ENCODE assay signal across 20 mouse cellular contexts in the genomic region with DNA sequence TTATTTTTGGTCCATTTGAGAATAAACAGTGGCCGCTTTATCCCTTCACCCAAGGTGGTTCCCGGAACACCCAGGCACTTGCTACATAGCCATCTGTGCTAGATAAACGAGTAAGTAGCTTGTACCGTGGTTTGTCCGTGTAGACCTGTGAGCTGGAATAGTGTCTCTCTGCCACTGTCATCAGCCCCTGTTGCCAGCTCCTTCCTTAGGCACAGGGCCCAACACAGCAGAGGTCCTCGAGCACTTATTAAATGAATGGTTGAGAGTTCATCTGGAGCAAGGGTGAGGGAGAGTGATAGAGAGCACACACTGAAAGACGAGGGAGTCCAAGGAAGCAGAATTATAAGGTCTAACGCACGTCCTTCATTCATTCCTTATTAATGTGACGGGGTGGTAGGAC.
A peak's percentile ranks its signal among the peaks of the same experiment; 100 is the strongest.
DNase-seq lines count a peak whose midpoint lies in the region; ATAC-seq lines count a peak whose summit lies in the region.
"Had no signal": no experiment of that assay in that cellular context is flagged by ENCODE, and none has a peak within 500 bp of the region (broad histone marks: within the 10 kb centered on the region; RNA-seq: fewer than 3 reads in every experiment).

No protein-coding gene starts in this region.

- DNase-seq in cerebellum, postnatal 14 days: peak; percentile 58
- DNase-seq in cerebellum, adult 18-20 months: no peak
- no peak for DNase-seq in midbrain, embryonic 10.5 days (ENCODE audit: low spot score)
- DNase-seq: adrenal gland, adult 2 months; adrenal gland, postnatal 10 days; adrenal gland, postnatal 25 days; cerebellum, adult 11-12 months; cerebellum, adult 8-10 months; cerebellum, adult 9-11 months; cerebellum, postnatal 36 days; embryo, embryonic 11 days had no signal

- no peaks in the 10 kb centered on the region for H3K36me3 ChIP-seq in midbrain, embryonic 12.5 days
- no peaks in the 10 kb centered on the region for H3K36me3 ChIP-seq in midbrain, embryonic 10.5 days
- no peaks in the 10 kb centered on the region for H3K36me3 ChIP-seq in neural tube, embryonic 13.5 days
- H3K36me3 ChIP-seq in neural tube, embryonic 15.5 days: no peaks in the 10 kb centered on the region
- H3K36me3 ChIP-seq: embryonic facial prominence, embryonic 13.5 days; embryonic facial prominence, embryonic 15.5 days; forebrain, embryonic 10.5 days; forebrain, embryonic 12.5 days had no signal

- H3K4me1 ChIP-seq in midbrain, embryonic 12.5 days: peaks cover 43% of the 10 kb centered on the region; the same call in 1 of the 2 replicates
- peaks cover 67% of the 10 kb centered on the region for H3K4me1 ChIP-seq in midbrain, embryonic 10.5 days
- H3K4me1 ChIP-seq in neural tube, embryonic 13.5 days (replicated peaks): peaks cover 76% of the 10 kb centered on the region
- peaks cover 62% of the 10 kb centered on the region for H3K4me1 ChIP-seq in neural tube, embryonic 15.5 days
- H3K4me1 ChIP-seq: embryonic facial prominence, embryonic 13.5 days; embryonic facial prominence, embryonic 15.5 days; forebrain, embryonic 10.5 days had no signal

- H3K9me3 ChIP-seq in midbrain, embryonic 12.5 days: no peaks in the 10 kb centered on the region
- H3K9me3 ChIP-seq in midbrain, embryonic 10.5 days (replicated peaks): no peaks in the 10 kb centered on the region
- H3K9me3 ChIP-seq in neural tube, embryonic 13.5 days: no peaks in the 10 kb centered on the region
- H3K9me3 ChIP-seq in neural tube, embryonic 15.5 days (replicated peaks): no peaks in the 10 kb centered on the region
- H3K9me3 ChIP-seq: embryonic facial prominence, embryonic 13.5 days; embryonic facial prominence, embryonic 15.5 days; forebrain, embryonic 10.5 days; forebrain, embryonic 12.5 days had no signal

- H3K27ac ChIP-seq in midbrain, embryonic 12.5 days (replicated peaks): peak overlapping the region; percentile 68; the same call in 1 of the 2 replicates
- no peak overlapping the region for H3K27ac ChIP-seq in midbrain, embryonic 10.5 days (replicated peaks)
- 0 out of 2 replicates have a peak overlapping the region, but pooled peaks have one; percentile 75 for H3K27ac ChIP-seq in neural tube, embryonic 13.5 days (replicated peaks)
- H3K27ac ChIP-seq in neural tube, embryonic 15.5 days (replicated peaks): no peak overlapping the region
- H3K27ac ChIP-seq: embryonic facial prominence, embryonic 13.5 days; embryonic facial prominence, embryonic 15.5 days; forebrain, embryonic 10.5 days; forebrain, embryonic 12.5 days had no signal

- no peak for ATAC-seq in midbrain, embryonic 12.5 days (ENCODE audit: low FRiP score, low read depth)
- no peak for ATAC-seq in neural tube, embryonic 13.5 days (ENCODE audit: low read depth)
- ATAC-seq in neural tube, embryonic 15.5 days (ENCODE audit: low FRiP score): no peak
- ATAC-seq: forebrain, embryonic 14.5 days had no signal

- no peak overlapping the region for H3K9ac ChIP-seq in midbrain, embryonic 12.5 days (replicated peaks)
- H3K9ac ChIP-seq in neural tube, embryonic 13.5 days: no peak overlapping the region
- no peak overlapping the region for H3K9ac ChIP-seq in neural tube, embryonic 15.5 days (replicated peaks)
- H3K9ac ChIP-seq: embryonic facial prominence, embryonic 13.5 days; embryonic facial prominence, embryonic 15.5 days; forebrain, embryonic 12.5 days had no signal

- H3K4me3 ChIP-seq in midbrain, embryonic 12.5 days: no peak overlapping the region
- no peak overlapping the region for H3K4me3 ChIP-seq in midbrain, embryonic 10.5 days
- no peak overlapping the region for H3K4me3 ChIP-seq in neural tube, embryonic 13.5 days
- no peak overlapping the region for H3K4me3 ChIP-seq in neural tube, embryonic 15.5 days (replicated peaks)
- H3K4me3 ChIP-seq: embryonic facial prominence, embryonic 13.5 days; embryonic facial prominence, embryonic 15.5 days; erythroblast, embryonic 14.5 days; forebrain, embryonic 10.5 days; forebrain, embryonic 12.5 days had no signal

- 0 out of 2 replicates have a peak, but pooled peaks cover 7% of the 10 kb centered on the region for H3K27me3 ChIP-seq in midbrain, embryonic 12.5 days
- H3K27me3 ChIP-seq in midbrain, embryonic 10.5 days (ENCODE audit: low read depth, poor library complexity, severe bottlenecking): no peaks in the 10 kb centered on the region; the same call in 1 of the 2 replicates
- H3K27me3 ChIP-seq in neural tube, embryonic 13.5 days: no peaks in the 10 kb centered on the region
- H3K27me3 ChIP-seq in neural tube, embryonic 15.5 days (replicated peaks): no peaks in the 10 kb centered on the region
- H3K27me3 ChIP-seq: embryonic facial prominence, embryonic 15.5 days had no signal

- H3K4me2 ChIP-seq in midbrain, embryonic 12.5 days (replicated peaks): no peak overlapping the region
- H3K4me2 ChIP-seq in neural tube, embryonic 13.5 days: no peak overlapping the region
- no peak overlapping the region for H3K4me2 ChIP-seq in neural tube, embryonic 15.5 days
- H3K4me2 ChIP-seq: embryonic facial prominence, embryonic 13.5 days; embryonic facial prominence, embryonic 15.5 days; forebrain, embryonic 12.5 days had no signal

- WGBS in midbrain, embryonic 12.5 days: 92% methylated on average over 10 of the region's 10 CpGs
- 90% methylated on average over 10 of the region's 10 CpGs for whole genome bisulfite sequencing in midbrain, embryonic 10.5 days
- 78% methylated on average over 10 of the region's 10 CpGs for WGBS in neural tube, embryonic 13.5 days
- 80% methylated on average over 10 of the region's 10 CpGs for WGBS in neural tube, embryonic 15.5 days

Comparison
In these comparisons a context has a peak if more than half of its experiments do, and no peak if none do; other contexts are left out.
1. DNase-seq: peak in cerebellum, postnatal 14 days (2 of 2); none in cerebellum, adult 18-20 months (0 of 2) and midbrain, embryonic 10.5 days (single experiment).
2. H3K27ac ChIP-seq: peak in midbrain, embryonic 12.5 days (single experiment) and neural tube, embryonic 13.5 days (single experiment); none in midbrain, embryonic 10.5 days (single experiment) and neural tube, embryonic 15.5 days (single experiment).